Mouse (Mus musculus): Measurements from ENCODE around the gene Asb7. TPM values are rescaled to one million over a fixed set of nuclear protein-coding genes. Genes with fewer than 3 reads are reported as not detected.

Asb7 gene
- polyA plus RNA-seq, 1 experiment = 9.2 TPM

GRCm38 (mm10) chr7:66724954-66725353, 35.6 kb upstream of the Asb7 start:
- H3K27ac ChIP-seq (ENCODE audit: insufficient read depth, low read length) = no peak overlapping the region

DNA sequence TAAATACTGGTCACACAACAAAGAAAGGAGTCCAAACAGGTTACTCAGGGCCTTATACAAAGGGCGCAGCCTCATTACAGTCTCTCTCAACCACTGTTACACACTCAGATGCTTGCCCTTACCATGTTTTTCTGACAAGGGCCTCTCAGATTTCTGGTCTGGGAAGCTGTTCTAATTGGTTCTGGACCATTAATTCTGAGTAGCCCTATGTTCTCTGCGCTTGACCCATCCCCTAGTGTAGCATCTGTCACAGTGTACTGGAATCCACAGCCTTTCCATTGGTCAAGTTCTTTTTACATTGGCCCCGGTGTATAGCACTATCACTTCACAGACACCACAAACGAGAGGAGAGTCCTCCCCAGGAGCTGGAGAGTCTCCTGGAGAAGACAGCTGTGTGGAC, 35.1 kb upstream of the Asb7 start:
- no peak for DNase-seq
- WGBS = 83% methylated on average over 4 of the region's 4 CpGs
- Histone ChIP-seq H3K27me3 (ENCODE audit: control insufficient read depth, insufficient read depth, low read length) (no peaks in the 10 kb centered on the region), H3K4me3 (replicated peaks; ENCODE audit: insufficient read depth, low read depth, low read length) (no peak overlapping the region), H3K4me1 (ENCODE audit: control insufficient read depth, insufficient read depth, low read length) (no peaks in the 10 kb centered on the region), H3K27ac (ENCODE audit: insufficient read depth, low read length) (no peak overlapping the region)
- TF ChIP-seq POLR2A (IDR thresholded peaks at IDR 0.05; ENCODE audit: borderline replicate concordance, insufficient read depth, low read length) (no peak), CTCF (IDR thresholded peaks at IDR 0.05; ENCODE audit: borderline replicate concordance, insufficient read depth, low read depth, low read length) (no peak)

More at GRCm38 (mm10) chr7:66724954-66725353, 35.6 kb upstream of the Asb7 start:
- TF ChIP-seq POLR2A (IDR thresholded peaks at IDR 0.05; ENCODE audit: borderline replicate concordance, insufficient read depth, low read length) = no peak
- TF ChIP-seq CTCF (IDR thresholded peaks at IDR 0.05; ENCODE audit: borderline replicate concordance, insufficient read depth, low read depth, low read length) = no peak
- Histone ChIP-seq H3K4me3 (replicated peaks; ENCODE audit: insufficient read depth, low read depth, low read length) (no peak overlapping the region), H3K27me3 (ENCODE audit: control insufficient read depth, insufficient read depth, low read length) (no peaks in the 10 kb centered on the region), H3K4me1 (ENCODE audit: control insufficient read depth, insufficient read depth, low read length) (no peaks in the 10 kb centered on the region)
- 94% methylated on average over 6 of the region's 6 CpGs for WGBS
- no peak for DNase-seq

- H3K27ac ChIP-seq (ENCODE audit: insufficient read depth, low read length) = no peak overlapping the region
- no peaks in the 10 kb centered on the region for H3K4me1 ChIP-seq (ENCODE audit: control insufficient read depth, insufficient read depth, low read length)
- H3K4me3 ChIP-seq (replicated peaks; ENCODE audit: insufficient read depth, low read depth, low read length) = no peak overlapping the region
- TF ChIP-seq CTCF (IDR thresholded peaks at IDR 0.05; ENCODE audit: borderline replicate concordance, insufficient read depth, low read depth, low read length) (peak; percentile 19; the same call in 1 of the 2 replicates), POLR2A (IDR thresholded peaks at IDR 0.05; ENCODE audit: borderline replicate concordance, insufficient read depth, low read length) (no peak)
- no peaks in the 10 kb centered on the region for H3K27me3 ChIP-seq (ENCODE audit: control insufficient read depth, insufficient read depth, low read length)
- DNase-seq = no peak
- 47% methylated on average over 2 of the region's 2 CpGs for WGBS
Observed at GRCm38 (mm10) chr7:66711166-66711565, 21.8 kb upstream of the Asb7 start.

DNA sequence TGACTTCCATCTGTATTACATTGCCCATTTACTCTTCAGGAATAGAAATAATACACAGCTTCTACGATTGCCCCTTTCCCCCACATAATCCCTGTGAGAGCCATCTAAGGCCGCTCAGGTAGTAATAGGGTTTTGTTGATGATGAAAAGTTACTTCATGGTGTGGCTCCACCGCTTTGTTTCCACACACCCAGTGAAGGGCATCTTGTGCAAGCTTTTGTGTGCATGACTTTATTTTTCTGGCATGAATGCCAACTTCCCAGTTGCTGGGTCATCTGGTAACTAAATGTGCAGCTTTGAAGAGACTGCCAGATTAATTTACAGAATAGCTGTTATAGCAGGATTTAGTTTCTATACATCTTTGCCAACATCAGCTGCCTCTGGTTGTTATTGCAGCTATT, 15.2 kb upstream of the Asb7 start:
- 93% methylated on average over 3 of the region's 3 CpGs for WGBS
- Histone ChIP-seq H3K4me1 (ENCODE audit: control insufficient read depth, insufficient read depth, low read length) (no peaks in the 10 kb centered on the region), H3K27me3 (ENCODE audit: control insufficient read depth, insufficient read depth, low read length) (no peaks in the 10 kb centered on the region), H3K27ac (ENCODE audit: insufficient read depth, low read length) (no peak overlapping the region), H3K4me3 (replicated peaks; ENCODE audit: insufficient read depth, low read depth, low read length) (no peak overlapping the region)
- TF ChIP-seq POLR2A (IDR thresholded peaks at IDR 0.05; ENCODE audit: borderline replicate concordance, insufficient read depth, low read length) (no peak), CTCF (IDR thresholded peaks at IDR 0.05; ENCODE audit: borderline replicate concordance, insufficient read depth, low read depth, low read length) (no peak)
- no peak for DNase-seq

- Histone ChIP-seq H3K4me3 (replicated peaks; ENCODE audit: insufficient read depth, low read depth, low read length) (no peak overlapping the region), H3K27ac (ENCODE audit: insufficient read depth, low read length) (no peak overlapping the region), H3K27me3 (ENCODE audit: control insufficient read depth, insufficient read depth, low read length) (no peaks in the 10 kb centered on the region), H3K4me1 (ENCODE audit: control insufficient read depth, insufficient read depth, low read length) (no peaks in the 10 kb centered on the region)
- WGBS = 92% methylated on average over 7 of the region's 7 CpGs
- no peak for TF ChIP-seq CTCF (IDR thresholded peaks at IDR 0.05; ENCODE audit: borderline replicate concordance, insufficient read depth, low read depth, low read length)
- no peak for TF ChIP-seq POLR2A (IDR thresholded peaks at IDR 0.05; ENCODE audit: borderline replicate concordance, insufficient read depth, low read length)
- no peak for DNase-seq
Observed at GRCm38 (mm10) chr7:66702721-66703120, 13.3 kb upstream of the Asb7 start.

- TF ChIP-seq POLR2A (IDR thresholded peaks at IDR 0.05; ENCODE audit: borderline replicate concordance, insufficient read depth, low read length) = no peak
- TF ChIP-seq CTCF (IDR thresholded peaks at IDR 0.05; ENCODE audit: borderline replicate concordance, insufficient read depth, low read depth, low read length) = no peak
- 41% methylated on average over 7 of the region's 7 CpGs for WGBS
- no peak for DNase-seq
- Histone ChIP-seq H3K27me3 (ENCODE audit: control insufficient read depth, insufficient read depth, low read length) (no peaks in the 10 kb centered on the region), H3K27ac (ENCODE audit: insufficient read depth, low read length) (no peak overlapping the region), H3K4me1 (ENCODE audit: control insufficient read depth, insufficient read depth, low read length) (no peaks in the 10 kb centered on the region), H3K4me3 (replicated peaks; ENCODE audit: insufficient read depth, low read depth, low read length) (no peak overlapping the region)
Observed at GRCm38 (mm10) chr7:66694467-66694866, 5.1 kb upstream of the Asb7 start.

DNA sequence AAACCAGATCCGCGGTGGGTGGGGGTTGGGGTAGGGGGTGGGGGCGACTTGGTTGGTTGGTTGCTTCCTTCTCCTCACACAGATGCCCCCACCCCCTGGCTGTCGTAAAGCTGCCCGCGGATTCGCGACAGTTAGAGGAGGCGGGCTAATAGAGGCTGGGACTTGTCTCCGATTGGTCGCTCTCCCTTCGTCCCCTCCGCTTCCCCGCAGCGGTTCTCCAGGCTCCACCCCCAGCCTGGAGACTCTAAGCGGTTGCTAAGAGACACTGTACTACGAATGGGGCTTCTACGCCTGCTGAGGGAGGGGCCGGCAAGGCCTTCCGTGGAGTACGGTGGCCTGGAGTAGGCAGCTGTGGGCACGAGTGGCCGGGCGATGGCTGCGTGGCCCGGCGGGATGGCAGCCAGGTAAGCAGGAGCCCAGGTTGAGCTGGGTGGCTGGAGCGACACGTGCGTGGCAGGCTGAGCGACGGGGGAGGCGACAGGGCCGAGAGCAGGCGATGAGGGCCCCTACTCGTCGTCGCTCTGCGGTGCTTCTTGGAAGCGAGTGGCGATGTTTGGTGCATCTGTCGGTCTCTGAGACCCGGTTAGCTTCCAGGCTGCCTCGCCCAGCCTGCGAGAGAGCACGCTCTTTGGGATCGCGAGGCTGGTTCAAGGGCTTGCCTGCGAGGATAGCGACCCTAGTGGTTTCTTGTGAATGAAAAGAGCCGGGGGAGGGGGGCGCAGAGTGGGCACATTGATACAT, 394 bp upstream of the Asb7 start, which contains the start of gene Lins1:
Gene Lins1 (plus strand): TSS at position 270 of the 741 bp plus-strand sequence.
- Histone ChIP-seq H3K4me3 (replicated peaks; ENCODE audit: insufficient read depth, low read depth, low read length) (peak within 1 kb of the TSS; percentile 89), H3K27me3 (ENCODE audit: control insufficient read depth, insufficient read depth, low read length) (no peaks in the 10 kb centered on the region), H3K4me1 (ENCODE audit: control insufficient read depth, insufficient read depth, low read length) (no peaks in the 10 kb centered on the region), H3K27ac (ENCODE audit: insufficient read depth, low read length) (peak within 1 kb of the TSS; percentile 67)
- WGBS = under 1% methylated on average over 52 of the region's 52 CpGs
- peak; percentile 98 to 99 for DNase-seq
- peak; percentile 50; the same call in 1 of the 2 replicates for TF ChIP-seq POLR2A (IDR thresholded peaks at IDR 0.05; ENCODE audit: borderline replicate concordance, insufficient read depth, low read length)
- no peak for TF ChIP-seq CTCF (IDR thresholded peaks at IDR 0.05; ENCODE audit: borderline replicate concordance, insufficient read depth, low read depth, low read length)

DNA sequence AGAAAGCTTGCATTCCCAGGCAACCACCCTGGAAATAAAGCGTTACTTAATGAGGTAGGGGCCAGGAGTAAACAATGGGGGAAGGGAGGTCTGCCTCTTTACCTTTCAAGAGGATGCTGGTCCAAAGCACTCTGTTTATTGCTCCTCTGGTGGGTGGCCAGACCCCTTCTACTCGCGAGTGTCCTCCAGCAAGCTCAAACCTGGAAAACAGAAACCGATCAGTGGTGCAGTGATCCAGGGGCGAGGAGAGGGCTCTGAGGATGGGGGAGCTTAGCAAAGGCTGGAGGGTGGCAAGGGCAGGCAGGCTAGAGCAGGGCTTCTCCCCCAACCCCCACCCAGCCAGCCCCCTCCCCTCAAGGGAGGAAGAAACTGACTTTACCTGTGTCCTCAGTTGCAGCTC, 675 bp downstream of the Asb7 start:
- WGBS = 0% methylated on average over 5 of the region's 5 CpGs
- Histone ChIP-seq H3K4me3 (replicated peaks; ENCODE audit: insufficient read depth, low read depth, low read length) (peak overlapping the region; percentile 89), H3K27me3 (ENCODE audit: control insufficient read depth, insufficient read depth, low read length) (no peaks in the 10 kb centered on the region), H3K4me1 (ENCODE audit: control insufficient read depth, insufficient read depth, low read length) (no peaks in the 10 kb centered on the region), H3K27ac (ENCODE audit: insufficient read depth, low read length) (no peak overlapping the region)
- no peak for DNase-seq
- no peak for TF ChIP-seq POLR2A (IDR thresholded peaks at IDR 0.05; ENCODE audit: borderline replicate concordance, insufficient read depth, low read length)
- no peak for TF ChIP-seq CTCF (IDR thresholded peaks at IDR 0.05; ENCODE audit: borderline replicate concordance, insufficient read depth, low read depth, low read length)

Data from cerebellum, adult 2 months (tissue).